Mouse (Mus musculus) MEL (cell line): ENCODE measurements around the gene Nnat. TPM values are rescaled to one million over a fixed set of nuclear protein-coding genes. Genes with fewer than 3 reads are reported as not detected.

Source experiments
- DNase-seq: peaks from one replicate; pipeline ENCODE4 v3.0.0; 2011; ENCODE audit warnings: low read depth, low spot score
- H3K27ac ChIP-seq: 2 replicates; pipeline ENCODE4 v1.5.1; 2012; ENCODE audit warnings: low read depth, mild to moderate bottlenecking, control low read depth, low read length, moderate library complexity; ENCODE audit not compliant: control insufficient read depth
- H3K27me3 ChIP-seq, 2 experiments: fragments of 150-350 bp in 1 of 2; sonication (generic) in 1 of 2; 2 replicates each; pipeline ENCODE4 v1.6.1; 2012; ENCODE audit warnings: low read length in 2 of 2, mild to moderate bottlenecking in 2 of 2, improper control_type of control experiment in 1 of 2, moderate library complexity in 1 of 2; ENCODE audit not compliant: insufficient read depth in 2 of 2, control insufficient read depth in 1 of 2
- H3K36me3 ChIP-seq, 2 experiments: 2 replicates each; pipeline ENCODE4 v1.6.1; 2012 to 2014; ENCODE audit warnings: low read length in 2 of 2, improper control_type of control experiment in 1 of 2, inconsistent platforms in 1 of 2, mild to moderate bottlenecking in 1 of 2; ENCODE audit not compliant: insufficient read depth in 2 of 2, control insufficient read depth in 1 of 2
- H3K4me1 ChIP-seq, 2 experiments: fragments of 150-350 bp in 1 of 2; sonication (generic) in 1 of 2; 2 replicates each; pipeline ENCODE4 v1.6.1; 2012; ENCODE audit warnings: low read length in 2 of 2, improper control_type of control experiment in 1 of 2, mild to moderate bottlenecking in 1 of 2; ENCODE audit not compliant: insufficient read depth in 2 of 2, control insufficient read depth in 1 of 2
- H3K4me3 ChIP-seq, 2 experiments: fragments of 150-350 bp in 1 of 2; sonication (generic) in 1 of 2; 2 replicates each; pipeline ENCODE4 v1.5.1; 2012; ENCODE audit warnings: low read depth in 2 of 2, low read length in 2 of 2, mild to moderate bottlenecking in 2 of 2, moderate library complexity in 2 of 2, control low read depth in 1 of 2, improper control_type of control experiment in 1 of 2; ENCODE audit not compliant: control insufficient read depth in 1 of 2, insufficient read depth in 1 of 2
- H3K79me2 ChIP-seq: 2 replicates; pipeline ENCODE4 v1.6.1; 2012; ENCODE audit warnings: mild to moderate bottlenecking, low read length, moderate library complexity; ENCODE audit not compliant: control insufficient read depth, poor library complexity, insufficient read depth
- H3K9ac ChIP-seq: 2 replicates; pipeline ENCODE4 v1.6.1; 2012; ENCODE audit warnings: low read depth, mild to moderate bottlenecking, control low read depth, low read length, moderate library complexity; ENCODE audit not compliant: control insufficient read depth, poor library complexity, severe bottlenecking
- H3K9me3 ChIP-seq: fragments of 150-350 bp; sonication (generic); replicated peaks from 2 replicates; pipeline ENCODE4 v1.6.1; 2012; ENCODE audit warnings: mild to moderate bottlenecking, low read length, improper control_type of control experiment, moderate library complexity; ENCODE audit not compliant: insufficient read depth
- CHD2 ChIP-seq: IDR thresholded peaks from 2 replicates; pipeline ENCODE4 v1.6.1; 2011; ENCODE audit warnings: low read length, improper control_type of control experiment
- CTCF ChIP-seq, 3 experiments: IDR thresholded peaks in 2 of 3; conservative IDR thresholded peaks in 1 of 3; 2 replicates each; pipeline ENCODE4 v1.5.1; 2011 to 2012; ENCODE audit warnings: low read length in 3 of 3, low read depth in 2 of 3, mild to moderate bottlenecking in 2 of 3, improper control_type of control experiment in 1 of 3, inconsistent platforms in 1 of 3, mixed read lengths in 1 of 3, moderate library complexity in 1 of 3; ENCODE audit not compliant: control insufficient read depth in 1 of 3, insufficient read depth in 1 of 3, poor library complexity in 1 of 3, severe bottlenecking in 1 of 3
- E2F4 ChIP-seq: IDR thresholded peaks from 2 replicates; pipeline ENCODE4 v1.6.1; 2011; ENCODE audit warnings: low read depth, low read length, improper control_type of control experiment, borderline replicate concordance
- ETS1 ChIP-seq: IDR thresholded peaks from 2 replicates; pipeline ENCODE4 v1.6.1; 2012; ENCODE audit warnings: low read depth, mild to moderate bottlenecking, inconsistent platforms, low read length, improper control_type of control experiment, moderate library complexity
- GABPA ChIP-seq: IDR thresholded peaks from 2 replicates; pipeline ENCODE4 v1.6.1; 2012; ENCODE audit warnings: low read depth, mild to moderate bottlenecking, inconsistent platforms, low read length, improper control_type of control experiment, moderate library complexity
- JUND ChIP-seq: IDR thresholded peaks from 2 replicates; pipeline ENCODE4 v1.6.1; 2011; ENCODE audit warnings: low read depth, mild to moderate bottlenecking, improper control_type of control experiment, low read length
- KAT2A ChIP-seq: conservative IDR thresholded peaks from 2 replicates; pipeline ENCODE4 v1.6.1; 2012; ENCODE audit warnings: low read depth, low read length, improper control_type of control experiment, inconsistent platforms
- MAX ChIP-seq: IDR thresholded peaks from 2 replicates; pipeline ENCODE4 v1.6.1; 2011; ENCODE audit warnings: low read length, improper control_type of control experiment
- MAZ ChIP-seq: IDR thresholded peaks from 2 replicates; pipeline ENCODE4 v1.6.1; 2012; ENCODE audit warnings: low read depth, mild to moderate bottlenecking, inconsistent platforms, low read length, improper control_type of control experiment
- MXI1 ChIP-seq: IDR thresholded peaks from 2 replicates; pipeline ENCODE4 v1.6.1; 2011; ENCODE audit warnings: mild to moderate bottlenecking, low read depth, low read length, improper control_type of control experiment
- MYB ChIP-seq: IDR thresholded peaks from 2 replicates; pipeline ENCODE4 v1.6.1; 2011; ENCODE audit warnings: mild to moderate bottlenecking, low read depth, low read length, improper control_type of control experiment
- NELFE ChIP-seq: IDR thresholded peaks from 2 replicates; pipeline ENCODE4 v1.6.1; 2011; ENCODE audit warnings: low read depth, low read length, improper control_type of control experiment
- NRF1 ChIP-seq: IDR thresholded peaks from 2 replicates; pipeline ENCODE4 v1.6.1; 2014; ENCODE audit warnings: low read depth, mild to moderate bottlenecking, inconsistent platforms, low read length, improper control_type of control experiment, moderate library complexity; ENCODE audit not compliant: poor library complexity, insufficient read depth, severe bottlenecking
- POLR2A ChIP-seq, 2 experiments: IDR thresholded peaks; 2 replicates each; pipeline ENCODE4 v1.6.1; 2011 to 2012; ENCODE audit warnings: low read length in 2 of 2, mild to moderate bottlenecking in 2 of 2, control low read depth in 1 of 2, improper control_type of control experiment in 1 of 2, low read depth in 1 of 2, moderate library complexity in 1 of 2; ENCODE audit not compliant: control insufficient read depth in 1 of 2, insufficient read depth in 1 of 2, poor library complexity in 1 of 2
- POLR2AphosphoS2 ChIP-seq: IDR thresholded peaks from 2 replicates; pipeline ENCODE4 v1.6.1; 2011; ENCODE audit warnings: low read length, improper control_type of control experiment
- RAD21 ChIP-seq: IDR thresholded peaks from 2 replicates; pipeline ENCODE4 v1.6.1; 2011; ENCODE audit warnings: mild to moderate bottlenecking, low read depth, low read length, improper control_type of control experiment
- SIN3A ChIP-seq: IDR thresholded peaks from 2 replicates; pipeline ENCODE4 v1.6.1; 2012; ENCODE audit warnings: low read length, improper control_type of control experiment, inconsistent platforms
- TBP ChIP-seq: IDR thresholded peaks from 2 replicates; pipeline ENCODE4 v1.8.0; 2011; ENCODE audit warnings: low read depth, low read length, improper control_type of control experiment
- UBTF ChIP-seq: IDR thresholded peaks from 2 replicates; pipeline ENCODE4 v1.6.1; 2012; ENCODE audit warnings: low read depth, mild to moderate bottlenecking, inconsistent platforms, low read length, improper control_type of control experiment, moderate library complexity, borderline replicate concordance; ENCODE audit not compliant: insufficient read depth
- USF1 ChIP-seq: IDR thresholded peaks from 2 replicates; pipeline ENCODE4 v1.6.1; 2014; ENCODE audit warnings: low read depth, mild to moderate bottlenecking, inconsistent platforms, low read length, improper control_type of control experiment, moderate library complexity
- USF2 ChIP-seq, 2 experiments: IDR thresholded peaks; 2 replicates each; pipeline ENCODE4 v1.6.1; 2011 to 2012; ENCODE audit warnings: improper control_type of control experiment in 2 of 2, low read length in 2 of 2, borderline replicate concordance in 1 of 2, inconsistent platforms in 1 of 2, low read depth in 1 of 2, mild to moderate bottlenecking in 1 of 2; ENCODE audit not compliant: insufficient read depth in 1 of 2
- ZC3H11A ChIP-seq: IDR thresholded peaks from 2 replicates; pipeline ENCODE4 v1.6.1; 2012; ENCODE audit warnings: low read depth, mild to moderate bottlenecking, inconsistent platforms, low read length, improper control_type of control experiment
- ZKSCAN1 ChIP-seq: IDR thresholded peaks from 2 replicates; pipeline ENCODE4 v1.6.1; 2012; ENCODE audit warnings: low read depth, mild to moderate bottlenecking, inconsistent platforms, low read length, improper control_type of control experiment, moderate library complexity
- ZNF384 ChIP-seq: IDR thresholded peaks from 2 replicates; pipeline ENCODE4 v1.6.1; 2012; ENCODE audit warnings: low read depth, mild to moderate bottlenecking, inconsistent platforms, low read length, improper control_type of control experiment
- polyA plus RNA-seq, 2 experiments: library from polyadenylated mRNA; stranded (reverse) in 1 of 2; unstranded in 1 of 2; fragments of >175 nt in 1 of 2; fragments of >200 nt in 1 of 2; gene quantifications; 2 replicates each; pipeline versions ENCODE4 v1.2.1 to v1.2.4; 2012; ENCODE audit warnings: low replicate concordance in 2 of 2, low read depth in 1 of 2; ENCODE audit not compliant: insufficient read length in 2 of 2, insufficient read depth in 1 of 2, missing spikeins in 1 of 2
- total RNA-seq: library from RNA; depleted of rRNA; stranded (reverse); fragments of 300-350 nt; gene quantifications from 2 replicates; pipeline ENCODE4 v1.2.3, GENCODE M21; 2012

Gene Nnat
- total and polyA plus RNA-seq, 3 experiments: 0.92 to 1.5 TPM; not detected in 1

DNA sequence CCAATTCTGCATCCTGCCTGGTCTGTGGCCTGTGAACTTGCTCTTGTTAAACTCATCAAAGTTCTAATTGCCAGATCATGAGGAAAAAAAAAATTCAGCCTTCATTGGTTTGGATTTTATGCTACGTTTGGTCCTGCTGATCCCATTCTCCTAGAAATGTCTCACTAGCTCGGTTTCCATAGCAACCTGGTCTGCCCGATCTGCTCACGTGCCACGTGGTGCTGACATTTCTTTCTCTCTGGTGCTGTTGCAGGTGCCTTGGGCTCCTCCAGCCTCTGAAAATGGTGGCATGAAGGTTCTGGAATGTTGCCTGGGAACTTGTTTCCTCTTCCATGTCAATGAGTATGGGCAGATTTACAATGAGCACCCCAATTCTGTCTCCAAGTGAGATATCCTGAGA, 39.4 kb upstream of the Nnat start:
- DNase-seq: no peak
- Histone ChIP-seq H3K27ac (no peak overlapping the region), H3K27me3 (peaks cover 0 to 19% of the 10 kb centered on the region in 2 experiments; a peak in 3 of 4 replicates), H3K79me2 (no peaks in the 10 kb centered on the region), H3K36me3 (no peaks in the 10 kb centered on the region), H3K9me3 (no peaks in the 10 kb centered on the region), H3K9ac (no peak overlapping the region), H3K4me1 (no peaks in the 10 kb centered on the region), H3K4me3 (no peak overlapping the region)
- TF ChIP-seq ZKSCAN1 (no peak), MYB (no peak), RAD21 (no peak), ZNF384 (no peak), GABPA (no peak), MAZ (no peak), POLR2AphosphoS2 (no peak), SIN3A (no peak), CHD2 (no peak), NELFE (no peak), NRF1 (no peak), KAT2A (no peak), UBTF (no peak), USF2 (IDR thresholded peaks at IDR 0.05; ENCODE audit: borderline replicate concordance in 1 of 2, insufficient read depth in 1 of 2, low read depth in 1 of 2, low read length in 2 of 2) (no peak), CTCF (IDR thresholded peaks at IDR 0.05 in 2 of 3, conservative IDR thresholded peaks at IDR 0.05 in 1 of 3; ENCODE audit: control insufficient read depth in 1 of 3, insufficient read depth in 1 of 3, low read depth in 2 of 3, low read length in 3 of 3, poor library complexity in 1 of 3, severe bottlenecking in 1 of 3) (no peak), USF1 (no peak)

DNA sequence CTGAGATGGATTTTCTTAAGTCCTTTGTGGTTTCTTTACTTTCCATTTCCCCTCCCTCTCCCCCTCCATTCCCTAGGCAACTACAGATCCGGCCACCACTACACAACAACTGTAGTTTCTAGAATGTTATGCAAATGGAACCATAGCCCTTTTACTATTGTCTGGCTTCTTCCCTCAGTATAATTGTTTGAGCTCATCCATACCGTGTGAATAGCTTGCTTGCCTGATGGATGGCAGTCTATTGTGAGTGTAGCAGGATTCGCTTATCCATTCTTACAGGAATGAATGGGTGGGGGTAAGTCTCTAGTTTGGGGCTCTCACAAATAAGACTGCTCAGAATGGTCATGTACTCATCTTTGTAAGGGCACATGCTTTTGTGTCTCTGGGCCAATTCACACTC, 37.3 kb upstream of the Nnat start:
- Histone ChIP-seq H3K36me3 (no peaks in the 10 kb centered on the region), H3K9me3 (no peaks in the 10 kb centered on the region), H3K9ac (no peak overlapping the region), H3K27me3 (peaks cover 0 to 12% of the 10 kb centered on the region in 2 experiments; a peak in 3 of 4 replicates), H3K4me3 (no peak overlapping the region), H3K79me2 (no peaks in the 10 kb centered on the region), H3K4me1 (no peaks in the 10 kb centered on the region), H3K27ac (no peak overlapping the region)
- TF ChIP-seq ZKSCAN1: no peak
- no peak for TF ChIP-seq MAX
- no peak for TF ChIP-seq E2F4
- TF ChIP-seq ZC3H11A: no peak
- TF ChIP-seq MXI1: no peak
- TF ChIP-seq POLR2A (IDR thresholded peaks at IDR 0.05; ENCODE audit: control insufficient read depth in 1 of 2, insufficient read depth in 1 of 2, low read depth in 1 of 2, low read length in 2 of 2, poor library complexity in 1 of 2): no peak
- no peak for TF ChIP-seq ETS1
- TF ChIP-seq NELFE: no peak
- TF ChIP-seq JUND: no peak
- TF ChIP-seq TBP: no peak
- TF ChIP-seq KAT2A: no peak
- DNase-seq: no peak
